Mouse (Mus musculus) CH12.LX (cell line): ENCODE measurements around the gene RPS10-NUDT3. TPM values are rescaled to one million over a fixed set of nuclear protein-coding genes. Genes with fewer than 3 reads are reported as not detected.

ENCODE experiments used
- DNase-seq: peaks from one replicate; pipeline ENCODE4 v3.0.0-alpha.2; 2013; ENCODE audit errors: extremely low read depth
- H3K27ac ChIP-seq: 2 replicates; pipeline ENCODE4 v1.5.1; 2012; ENCODE audit warnings: low read depth, mild to moderate bottlenecking, control low read depth, moderate library complexity; ENCODE audit not compliant: insufficient read depth
- H3K27me3 ChIP-seq: replicated peaks from 2 replicates; pipeline ENCODE3; 2012; ENCODE audit warnings: inconsistent platforms
- H3K36me3 ChIP-seq, 2 experiments: replicated peaks in 1 of 2; 2 replicates each; pipeline versions ENCODE3 to v1.6.1; 2012; ENCODE audit warnings: inconsistent platforms in 1 of 2, low read length in 1 of 2, mild to moderate bottlenecking in 1 of 2, mixed read lengths in 1 of 2, moderate library complexity in 1 of 2; ENCODE audit not compliant: control insufficient read depth in 1 of 2, insufficient read depth in 1 of 2
- H3K4me1 ChIP-seq, 2 experiments: 2 replicates each; pipeline ENCODE4 v1.6.1; 2012; ENCODE audit warnings: inconsistent platforms in 1 of 2, moderate library complexity in 1 of 2; ENCODE audit not compliant: insufficient read depth in 2 of 2, control insufficient read depth in 1 of 2
- H3K4me2 ChIP-seq: 2 replicates; pipeline ENCODE4 v1.6.1; 2012; ENCODE audit warnings: low read depth, mild to moderate bottlenecking, control low read depth; ENCODE audit not compliant: poor library complexity, insufficient read depth, severe bottlenecking
- H3K4me3 ChIP-seq, 3 experiments: fragments of 150-350 bp in 1 of 3; sonication (generic) in 1 of 3; replicated peaks in 1 of 3; 2 replicates each; pipeline versions ENCODE3 to v1.5.1; 2011 to 2012; ENCODE audit warnings: low read depth in 2 of 3, low read length in 2 of 3, mild to moderate bottlenecking in 2 of 3, moderate library complexity in 2 of 3, control low read depth in 1 of 3, improper control_type of control experiment in 1 of 3, inconsistent platforms in 1 of 3, mixed read lengths in 1 of 3; ENCODE audit not compliant: poor library complexity in 1 of 3
- H3K79me2 ChIP-seq: replicated peaks from 2 replicates; pipeline ENCODE4 v1.6.1; 2012; ENCODE audit warnings: mild to moderate bottlenecking, moderate library complexity; ENCODE audit not compliant: control insufficient read depth, poor library complexity, insufficient read depth, severe bottlenecking; ENCODE audit errors: extremely low read depth
- H3K9ac ChIP-seq: 2 replicates; pipeline ENCODE4 v1.6.1; 2012; ENCODE audit warnings: low read depth, mild to moderate bottlenecking, control low read depth, moderate library complexity; ENCODE audit not compliant: insufficient read depth
- H3K9me3 ChIP-seq: replicated peaks from 2 replicates; pipeline ENCODE3; 2012; ENCODE audit warnings: low read length, inconsistent platforms, mixed read lengths
- BHLHE40 ChIP-seq: IDR thresholded peaks from 2 replicates; pipeline ENCODE4 v1.6.1; 2011; ENCODE audit warnings: mild to moderate bottlenecking, low read depth, low read length, improper control_type of control experiment
- CHD2 ChIP-seq: IDR thresholded peaks from 2 replicates; pipeline ENCODE4 v1.6.1; 2011; ENCODE audit warnings: low read length, improper control_type of control experiment
- CTCF ChIP-seq, 2 experiments: IDR thresholded peaks in 1 of 2; conservative IDR thresholded peaks in 1 of 2; 2 replicates each; pipeline ENCODE4 v1.5.1; 2011 to 2012; ENCODE audit warnings: low read depth in 2 of 2, low read length in 2 of 2, improper control_type of control experiment in 1 of 2, inconsistent platforms in 1 of 2, mild to moderate bottlenecking in 1 of 2, moderate library complexity in 1 of 2
- E2F4 ChIP-seq: IDR thresholded peaks from 2 replicates; pipeline ENCODE4 v1.6.1; 2011; ENCODE audit warnings: low read depth, low read length, improper control_type of control experiment; ENCODE audit not compliant: insufficient replicate concordance
- HCFC1 ChIP-seq: IDR thresholded peaks from 2 replicates; pipeline ENCODE4 v1.6.1; 2012; ENCODE audit warnings: low read depth, mild to moderate bottlenecking, inconsistent platforms, low read length, improper control_type of control experiment
- IRF4 ChIP-seq: IDR thresholded peaks from 2 replicates; pipeline ENCODE4 v1.6.1; 2014; ENCODE audit warnings: low read depth, mild to moderate bottlenecking, inconsistent platforms, low read length, improper control_type of control experiment
- JUN ChIP-seq: IDR thresholded peaks from 2 replicates; pipeline ENCODE4 v1.6.1; 2011; ENCODE audit warnings: low read depth, mild to moderate bottlenecking, low read length, improper control_type of control experiment, moderate library complexity; ENCODE audit not compliant: insufficient read depth
- MAFK ChIP-seq: IDR thresholded peaks from 2 replicates; pipeline ENCODE4 v1.6.1; 2011; ENCODE audit warnings: low read length, improper control_type of control experiment; ENCODE audit not compliant: insufficient replicate concordance
- MAX ChIP-seq: IDR thresholded peaks from 2 replicates; pipeline ENCODE4 v1.6.1; 2011; ENCODE audit warnings: low read length, improper control_type of control experiment
- MXI1 ChIP-seq: IDR thresholded peaks from 2 replicates; pipeline ENCODE4 v1.6.1; 2011; ENCODE audit warnings: mild to moderate bottlenecking, low read depth, low read length, improper control_type of control experiment
- NELFE ChIP-seq: IDR thresholded peaks from 2 replicates; pipeline ENCODE4 v1.6.1; 2011; ENCODE audit warnings: low read depth, low read length, improper control_type of control experiment
- PAX5 ChIP-seq: IDR thresholded peaks from 2 replicates; pipeline ENCODE4 v1.6.1; 2012; ENCODE audit warnings: low read length, inconsistent platforms, mixed read lengths
- POLR2A ChIP-seq: IDR thresholded peaks from 2 replicates; pipeline ENCODE4 v1.6.1; 2011; ENCODE audit warnings: low read depth, mild to moderate bottlenecking, improper control_type of control experiment, low read length
- POLR2AphosphoS2 ChIP-seq: IDR thresholded peaks from 2 replicates; pipeline ENCODE4 v1.6.1; 2011; ENCODE audit warnings: low read depth, low read length, improper control_type of control experiment
- SMC3 ChIP-seq: IDR thresholded peaks from 2 replicates; pipeline ENCODE4 v1.6.1; 2011; ENCODE audit warnings: low read depth, low read length, improper control_type of control experiment
- TCF12 ChIP-seq: IDR thresholded peaks from 2 replicates; pipeline ENCODE4 v1.6.1; 2014; ENCODE audit warnings: low read depth, mild to moderate bottlenecking, inconsistent platforms, low read length, improper control_type of control experiment
- UBTF ChIP-seq: IDR thresholded peaks from 2 replicates; pipeline ENCODE4 v1.6.1; 2012; ENCODE audit warnings: low read depth, mild to moderate bottlenecking, inconsistent platforms, low read length, improper control_type of control experiment, moderate library complexity
- USF1 ChIP-seq: IDR thresholded peaks from 2 replicates; pipeline ENCODE4 v1.6.1; 2014; ENCODE audit warnings: low read depth, mild to moderate bottlenecking, inconsistent platforms, low read length, improper control_type of control experiment
- ZC3H11A ChIP-seq: IDR thresholded peaks from 2 replicates; pipeline ENCODE4 v1.6.1; 2012; ENCODE audit warnings: low read depth, mild to moderate bottlenecking, inconsistent platforms, low read length, improper control_type of control experiment
- ZNF384 ChIP-seq: IDR thresholded peaks from 2 replicates; pipeline ENCODE4 v1.6.1; 2012; ENCODE audit warnings: low read depth, low read length, improper control_type of control experiment, inconsistent platforms
- dilution Hi-C: fragments of 300-500 bp; cut with MboI; formaldehyde crosslinking; loops from 2 replicates; pipeline ENCODE4 v1.14.3; 2020; ENCODE audit warnings: low sequenced_read_pairs; ENCODE audit not compliant: extremely low pct_unique_long_range_greater_than_20kb, extremely low pct_ligation_motif_present
- in situ Hi-C: fragments of 300-500 bp; cut with MboI; formaldehyde crosslinking; loops from 3 replicates; pipeline ENCODE4 v1.14.3; 2019; ENCODE audit warnings: low sequenced_read_pairs, low pct_ligation_motif_present, low pct_unique_long_range_greater_than_20kb, mixed read lengths
- polyA plus RNA-seq: library from polyadenylated mRNA; unstranded; fragments of >175 nt; gene quantifications from 2 replicates; pipeline ENCODE4 v1.2.1, GENCODE M21; 2012; ENCODE audit warnings: low read depth; ENCODE audit not compliant: insufficient read length
- total RNA-seq, 2 experiments: library from RNA; depleted of rRNA; stranded (reverse); fragments of 300-350 nt in 1 of 2; fragments of >200 nt in 1 of 2; gene quantifications; 2 replicates each; pipeline ENCODE4 v1.2.3; 2012 to 2014

RPS10-NUDT3 gene
- total and polyA plus RNA-seq, 3 experiments: 30.3 TPM; not detected in 2

DNA sequence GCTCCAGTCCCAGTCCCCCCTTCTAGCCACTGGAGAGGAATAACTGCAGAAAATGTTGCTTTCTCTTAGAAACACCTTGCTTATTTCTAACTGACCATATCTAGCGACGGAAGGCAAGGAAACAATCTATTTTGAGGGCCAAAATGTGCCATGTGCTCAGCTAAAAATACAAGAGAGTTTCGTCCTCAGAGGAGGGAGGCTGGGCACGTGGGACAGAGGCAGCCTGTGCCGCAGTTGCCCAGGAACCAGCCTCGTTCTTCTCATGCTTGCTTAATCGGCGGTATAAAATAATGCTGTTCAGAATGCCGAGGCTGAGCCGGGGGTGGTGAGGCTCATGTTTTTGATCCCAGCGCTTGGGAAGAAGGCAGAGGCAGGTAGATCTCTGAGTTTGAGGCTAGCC, 90.5 kb downstream of the RPS10-NUDT3 start:
- Histone ChIP-seq H3K27me3 (peaks cover 18% of the 10 kb centered on the region), H3K4me2 (no peak overlapping the region), H3K27ac (no peak overlapping the region), H3K36me3 (no peaks in the 10 kb centered on the region), H3K79me2 (no peaks in the 10 kb centered on the region), H3K4me3 (no peak overlapping the region), H3K9me3 (no peaks in the 10 kb centered on the region), H3K4me1 (peaks cover 4 to 28% of the 10 kb centered on the region in 2 experiments), H3K9ac (no peak overlapping the region)
- in situ Hi-C loops (loop anchor here (10.0 kb wide), 1 partner anchor 530 kb away; no protein-coding TSS in a partner anchor), dilution Hi-C loops (no loop called here)
- TF ChIP-seq POLR2A (no peak), PAX5 (no peak), MAFK (no peak), ZNF384 (no peak), IRF4 (no peak), USF1 (no peak), TCF12 (no peak), CHD2 (no peak), NELFE (no peak), JUN (no peak), SMC3 (no peak)
- no peak for DNase-seq

- Histone ChIP-seq H3K4me3 (no peak overlapping the region), H3K4me1 (peaks cover 0 to 12% of the 10 kb centered on the region in 2 experiments; a peak in 3 of 4 replicates), H3K4me2 (no peak overlapping the region), H3K36me3 (no peaks in the 10 kb centered on the region), H3K9ac (no peak overlapping the region), H3K79me2 (no peaks in the 10 kb centered on the region), H3K27me3 (peaks cover 14% of the 10 kb centered on the region), H3K9me3 (no peaks in the 10 kb centered on the region), H3K27ac (no peak overlapping the region)
- no peak for TF ChIP-seq E2F4
- no peak for TF ChIP-seq CHD2
- no peak for TF ChIP-seq JUN
- TF ChIP-seq ZC3H11A: no peak
- no peak for TF ChIP-seq MXI1
- no peak for TF ChIP-seq MAX
- no peak for TF ChIP-seq POLR2AphosphoS2
- in situ Hi-C loops: loop anchor here (10.0 kb wide), 1 partner anchor 533 kb away; no protein-coding TSS in a partner anchor
- no peak for DNase-seq
- dilution Hi-C loops: no loop called here
Observed at GRCm38 (mm10) chr17:27541984-27542383, 93.0 kb downstream of the RPS10-NUDT3 start.

DNA sequence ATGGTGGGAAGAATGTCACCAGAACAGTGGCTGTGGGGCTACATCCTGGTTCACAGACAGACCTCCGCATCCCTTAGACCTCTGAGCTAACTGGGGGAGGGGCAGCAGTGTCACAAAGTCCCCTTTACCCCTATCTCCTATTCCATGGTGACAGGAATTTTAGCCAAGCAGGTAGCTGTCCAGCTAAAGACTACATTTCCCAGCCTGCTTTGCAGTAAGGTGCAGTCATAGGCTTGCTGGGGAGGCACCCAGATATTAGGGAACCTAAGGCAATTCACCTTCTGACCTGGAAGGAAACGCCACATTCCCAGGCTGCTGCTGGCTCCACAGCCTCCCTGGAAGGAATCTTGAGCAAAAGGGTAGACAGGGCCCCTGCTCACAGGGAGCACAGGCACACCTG, 93.8 kb downstream of the RPS10-NUDT3 start:
- H3K27ac ChIP-seq: no peak overlapping the region
- H3K36me3 ChIP-seq: no peaks in the 10 kb centered on the region
- no peak for DNase-seq
- H3K9ac ChIP-seq: no peak overlapping the region
- TF ChIP-seq UBTF (no peak), CTCF (conservative IDR thresholded peaks at IDR 0.05 in 1 of 2, IDR thresholded peaks at IDR 0.05 in 1 of 2; ENCODE audit: low read depth in 2 of 2, low read length in 2 of 2) (no peak), BHLHE40 (no peak), HCFC1 (peak; percentile 73)
- peaks cover 0 to 5% of the 10 kb centered on the region in 2 experiments; a peak in 2 of 4 replicates for H3K4me1 ChIP-seq
- no peaks in the 10 kb centered on the region for H3K9me3 ChIP-seq
- H3K4me2 ChIP-seq: no peak overlapping the region
- H3K79me2 ChIP-seq: no peaks in the 10 kb centered on the region
- H3K27me3 ChIP-seq: peaks cover 18% of the 10 kb centered on the region
- in situ Hi-C loops (loop anchor here (10.0 kb wide), 1 partner anchor 534 kb away; no protein-coding TSS in a partner anchor), dilution Hi-C loops (no loop called here)
- no peak overlapping the region for H3K4me3 ChIP-seq
